Mouse (Mus musculus) myocyte (in vitro differentiated cells): ENCODE results near the gene Rabep1. TPM values are rescaled to one million over a fixed set of nuclear protein-coding genes. Genes with fewer than 3 reads are reported as not detected.
A peak's percentile ranks its signal among the peaks of the same experiment; 100 is the strongest.

Source experiments
- H3K27me3 ChIP-seq: one replicate; pipeline ENCODE4 v1.6.1; 2011; ENCODE audit not compliant: control insufficient read depth, insufficient read depth, insufficient read length
- H3K36me3 ChIP-seq: one replicate; pipeline ENCODE4 v1.6.1; 2011; ENCODE audit not compliant: control insufficient read depth, insufficient read depth
- H3K4me2 ChIP-seq: one replicate; pipeline ENCODE4 v1.6.1; 2011; ENCODE audit warnings: low read depth, control low read depth
- H3K4me3 ChIP-seq: one replicate; pipeline ENCODE4 v1.5.1; 2011; ENCODE audit warnings: mild to moderate bottlenecking, control low read depth, moderate library complexity
- H3K79me2 ChIP-seq: one replicate; pipeline ENCODE4 v1.6.1; 2011; ENCODE audit not compliant: control insufficient read depth, insufficient read depth
- H3ac ChIP-seq: one replicate; pipeline ENCODE4 v1.6.1; 2011; ENCODE audit not compliant: control insufficient read depth, insufficient read length
- CEBPB ChIP-seq: IDR thresholded peaks from 2 replicates; pipeline ENCODE4 v1.6.1; 2011; ENCODE audit warnings: mild to moderate bottlenecking, moderate library complexity; ENCODE audit not compliant: poor library complexity, insufficient read depth, severe bottlenecking
- E2F4 ChIP-seq: IDR thresholded peaks from one replicate; pipeline ENCODE4 v1.6.1; 2011; ENCODE audit warnings: mild to moderate bottlenecking, control low read depth, moderate library complexity; ENCODE audit not compliant: insufficient read depth
- MAX ChIP-seq: IDR thresholded peaks from one replicate; pipeline ENCODE4 v1.6.1; 2011; ENCODE audit warnings: low read depth, mild to moderate bottlenecking, control low read depth
- MYOD1 ChIP-seq, 3 experiments: IDR thresholded peaks; one replicate each; pipeline ENCODE4 v1.6.1; 2011; ENCODE audit warnings: control low read depth in 2 of 3, low read depth in 2 of 3, mild to moderate bottlenecking in 2 of 3, moderate library complexity in 1 of 3; ENCODE audit not compliant: insufficient read length in 2 of 3, control insufficient read depth in 1 of 3
- MYOG ChIP-seq, 3 experiments: IDR thresholded peaks; one replicate each; pipeline ENCODE4 v1.6.1; 2011; ENCODE audit warnings: control low read depth in 2 of 3, low read depth in 2 of 3, mild to moderate bottlenecking in 2 of 3; ENCODE audit not compliant: insufficient read length in 2 of 3, control insufficient read depth in 1 of 3, insufficient read depth in 1 of 3
- POLR2A ChIP-seq: IDR thresholded peaks from one replicate; pipeline ENCODE4 v1.6.1; 2011; ENCODE audit warnings: low read depth, mild to moderate bottlenecking, control low read depth, moderate library complexity; ENCODE audit not compliant: insufficient read length
- POLR2AphosphoS2 ChIP-seq: IDR thresholded peaks from one replicate; pipeline ENCODE4 v1.6.1; 2011; ENCODE audit warnings: low read depth, control low read depth; ENCODE audit not compliant: insufficient read length
- REST ChIP-seq: IDR thresholded peaks from one replicate; pipeline ENCODE4 v1.6.1; 2011; ENCODE audit warnings: mild to moderate bottlenecking, control low read depth, moderate library complexity; ENCODE audit not compliant: insufficient read depth, insufficient read length
- SRF ChIP-seq: IDR thresholded peaks from one replicate; pipeline ENCODE4 v1.6.1; 2011; ENCODE audit warnings: low read depth; ENCODE audit not compliant: control insufficient read depth, insufficient read length
- TCF12 ChIP-seq: IDR thresholded peaks from one replicate; pipeline ENCODE4 v1.6.1; 2011; ENCODE audit warnings: mild to moderate bottlenecking, control low read depth; ENCODE audit not compliant: poor library complexity, insufficient read depth, severe bottlenecking
- TCF3 ChIP-seq: IDR thresholded peaks from one replicate; pipeline ENCODE4 v1.6.1; 2011; ENCODE audit warnings: low read depth, control low read depth; ENCODE audit not compliant: insufficient read length
- USF1 ChIP-seq: IDR thresholded peaks from one replicate; pipeline ENCODE4 v1.6.1; 2011; ENCODE audit warnings: low read depth, mild to moderate bottlenecking, control low read depth, moderate library complexity
- polyA plus RNA-seq: library from polyadenylated mRNA; unstranded; fragments of >200 nt; fragmentation: generic; extraction: Trizol; gene quantifications from one replicate; pipeline ENCODE4 v1.2.1, GENCODE M21; 2012; ENCODE audit warnings: missing spikeins

Gene Rabep1
- polyA plus RNA-seq, 1 experiment: 16.1 TPM

GRCm38 (mm10) chr11:70816770-70817169, 27.8 kb upstream of the Rabep1 start:
- no peak overlapping the region for H3K4me2 ChIP-seq
- H3K27me3 ChIP-seq: no peaks in the 10 kb centered on the region
- H3ac ChIP-seq: no peak overlapping the region
- no peaks in the 10 kb centered on the region for H3K36me3 ChIP-seq
- H3K4me3 ChIP-seq: no peak overlapping the region
- H3K79me2 ChIP-seq: no peaks in the 10 kb centered on the region
- no peak for TF ChIP-seq USF1
- TF ChIP-seq SRF: no peak
- TF ChIP-seq TCF3: no peak
- TF ChIP-seq E2F4: no peak
- TF ChIP-seq POLR2AphosphoS2: no peak
- no peak for TF ChIP-seq MYOD1 (IDR thresholded peaks at IDR 0.05; ENCODE audit: control insufficient read depth in 1 of 3, insufficient read length in 2 of 3, low read depth in 2 of 3)

GRCm38 (mm10) chr11:70820120-70820519, 24.5 kb upstream of the Rabep1 start:
- TF ChIP-seq USF1 (no peak), POLR2A (no peak), MYOD1 (IDR thresholded peaks at IDR 0.05; ENCODE audit: control insufficient read depth in 1 of 3, insufficient read length in 2 of 3, low read depth in 2 of 3) (no peak), MYOG (IDR thresholded peaks at IDR 0.05; ENCODE audit: control insufficient read depth in 1 of 3, insufficient read depth in 1 of 3, insufficient read length in 2 of 3, low read depth in 2 of 3) (no peak), TCF3 (no peak)
- H3K4me2 ChIP-seq: no peak overlapping the region
- H3K4me3 ChIP-seq: no peak overlapping the region
- no peaks in the 10 kb centered on the region for H3K79me2 ChIP-seq
- no peak overlapping the region for H3ac ChIP-seq
- no peaks in the 10 kb centered on the region for H3K36me3 ChIP-seq
- H3K27me3 ChIP-seq: no peaks in the 10 kb centered on the region

GRCm38 (mm10) chr11:70821728-70822591, 22.6 kb upstream of the Rabep1 start:
- Histone ChIP-seq H3K27me3 (no peaks in the 10 kb centered on the region), H3K36me3 (no peaks in the 10 kb centered on the region), H3K79me2 (no peaks in the 10 kb centered on the region), H3K4me3 (no peak overlapping the region), H3ac (no peak overlapping the region), H3K4me2 (peak overlapping the region; percentile 79)
- no peak for TF ChIP-seq POLR2AphosphoS2
- TF ChIP-seq TCF3: peak; percentile 11
- no peak for TF ChIP-seq E2F4
- peak in 2 of 3 experiments; percentile 81 to 90 for TF ChIP-seq MYOG (IDR thresholded peaks at IDR 0.05; ENCODE audit: control insufficient read depth in 1 of 3, insufficient read depth in 1 of 3, insufficient read length in 2 of 3, low read depth in 2 of 3)
- no peak for TF ChIP-seq MAX
- no peak for TF ChIP-seq TCF12
- no peak for TF ChIP-seq REST
- TF ChIP-seq USF1: no peak
- TF ChIP-seq MYOD1 (IDR thresholded peaks at IDR 0.05; ENCODE audit: control insufficient read depth in 1 of 3, insufficient read length in 2 of 3, low read depth in 2 of 3): peak; percentile 82 to 93 (median 82)
- no peak for TF ChIP-seq SRF
- no peak for TF ChIP-seq CEBPB
- TF ChIP-seq POLR2A: no peak

- Histone ChIP-seq H3K27me3 (no peaks in the 10 kb centered on the region), H3ac (no peak overlapping the region), H3K4me2 (no peak overlapping the region), H3K79me2 (no peaks in the 10 kb centered on the region), H3K4me3 (no peak overlapping the region), H3K36me3 (no peaks in the 10 kb centered on the region)
- no peak for TF ChIP-seq POLR2A
- no peak for TF ChIP-seq MYOG (IDR thresholded peaks at IDR 0.05; ENCODE audit: control insufficient read depth in 1 of 3, insufficient read depth in 1 of 3, insufficient read length in 2 of 3, low read depth in 2 of 3)
- no peak for TF ChIP-seq REST
- TF ChIP-seq E2F4: no peak
- TF ChIP-seq SRF: no peak
- TF ChIP-seq USF1: no peak
- no peak for TF ChIP-seq CEBPB
- TF ChIP-seq MYOD1 (IDR thresholded peaks at IDR 0.05; ENCODE audit: control insufficient read depth in 1 of 3, insufficient read length in 2 of 3, low read depth in 2 of 3): no peak
- no peak for TF ChIP-seq TCF12
- no peak for TF ChIP-seq POLR2AphosphoS2
- no peak for TF ChIP-seq MAX
- TF ChIP-seq TCF3: no peak
Observed at GRCm38 (mm10) chr11:70826207-70826606, 18.4 kb upstream of the Rabep1 start.

GRCm38 (mm10) chr11:70828975-70829615, 15.5 kb upstream of the Rabep1 start:
- H3K4me3 ChIP-seq: no peak overlapping the region
- TF ChIP-seq E2F4 (no peak), POLR2AphosphoS2 (no peak), CEBPB (peak; percentile 85)
- no peaks in the 10 kb centered on the region for H3K79me2 ChIP-seq
- no peak overlapping the region for H3ac ChIP-seq
- H3K36me3 ChIP-seq: no peaks in the 10 kb centered on the region
- H3K4me2 ChIP-seq: no peak overlapping the region
- H3K27me3 ChIP-seq: no peaks in the 10 kb centered on the region
